Mouse (Mus musculus) hindbrain, embryonic 11.5 days (tissue): Measurements from ENCODE around the gene Tns3. TPM values are rescaled to one million over a fixed set of nuclear protein-coding genes. Genes with fewer than 3 reads are reported as not detected.
"Not testable (repeated sequence)": the region's sequence is repeated elsewhere in the genome, so short reads cannot be mapped to it uniquely, and the experiment has no call there.

Experiments used
- ATAC-seq: fragments of 200-750 bp; cut with Nextera tagmentation; 2 replicates; pipeline ENCODE4 v1.8.0; 2017; ENCODE audit warnings: mild to moderate bottlenecking, moderate TSS enrichment, moderate library complexity; ENCODE audit not compliant: low FRiP score
- DNase-seq: peaks from one replicate; pipeline ENCODE4 v3.0.0-alpha.2; 2015; ENCODE audit warnings: low spot score
- H3K27ac ChIP-seq: fragments of 300-500 bp; sonication (generic); 2 replicates; pipeline ENCODE4 v1.5.1; 2014; ENCODE audit warnings: mild to moderate bottlenecking, low read depth, low read length
- H3K27me3 ChIP-seq: fragments of 300-500 bp; sonication (generic); 2 replicates; pipeline ENCODE4 v1.6.1; 2014; ENCODE audit warnings: mild to moderate bottlenecking, low read length, moderate library complexity, mixed read lengths; ENCODE audit not compliant: control insufficient read depth, insufficient read depth
- H3K36me3 ChIP-seq: fragments of 300-500 bp; sonication (generic); 2 replicates; pipeline ENCODE4 v1.6.1; 2014; ENCODE audit warnings: mild to moderate bottlenecking, low read length, moderate library complexity, mixed read lengths; ENCODE audit not compliant: control insufficient read depth, insufficient read depth
- H3K4me1 ChIP-seq: fragments of 300-500 bp; sonication (generic); replicated peaks from 2 replicates; pipeline ENCODE4 v1.6.1; 2014; ENCODE audit warnings: low read length, mixed read lengths; ENCODE audit not compliant: control insufficient read depth, insufficient read depth
- H3K4me2 ChIP-seq: fragments of 300-500 bp; sonication (generic); replicated peaks from 2 replicates; pipeline ENCODE4 v1.6.1; 2014; ENCODE audit warnings: mild to moderate bottlenecking, low read depth, low read length
- H3K4me3 ChIP-seq: fragments of 300-500 bp; sonication (generic); 2 replicates; pipeline ENCODE4 v1.5.1; 2014; ENCODE audit warnings: low read depth, low read length
- H3K9ac ChIP-seq: fragments of 300-500 bp; sonication (generic); 2 replicates; pipeline ENCODE4 v1.6.1; 2014; ENCODE audit warnings: low read depth, low read length
- H3K9me3 ChIP-seq: fragments of 300-500 bp; sonication (generic); 2 replicates; pipeline ENCODE4 v1.6.1; 2016; ENCODE audit warnings: low read length; ENCODE audit not compliant: control insufficient read depth
- WGBS: fragments of 180-500 bp; shearing (Covaris S2); extraction: QIAGEN DNeasy Blood & Tissue Kit; methylation state at CpG from one replicate; pipeline ENCODE4 v1.1.7; 2014; 5-methylcytosine and 5-hydroxymethylcytosine counted together
- polyA plus RNA-seq: library from polyadenylated mRNA; unstranded; fragments of >200 nt; fragmentation: Nextera tagmentation; extraction: Ambion mirVana; gene quantifications from 2 replicates; pipeline ENCODE4 v1.2.1, GENCODE M21; 2014

Tns3 gene
- polyA plus RNA-seq, 1 experiment from 2014 or later: 9.5 TPM

GRCm38 (mm10) chr11:8624179-8624886, 40.0 kb downstream of the Tns3 start:
- Histone ChIP-seq H3K4me1 (no peaks in the 10 kb centered on the region), H3K9ac (peak overlapping the region; percentile 90), H3K36me3 (no peaks in the 10 kb centered on the region), H3K27me3 (peaks cover 3% of the 10 kb centered on the region; the same call in 1 of the 2 replicates), H3K9me3 (no peaks in the 10 kb centered on the region), H3K27ac (peak overlapping the region; percentile 30; the same call in 1 of the 2 replicates), H3K4me3 (peak overlapping the region; percentile 68), H3K4me2 (peak overlapping the region; percentile 100)
- peak; percentile 82 for ATAC-seq
- DNase-seq: peak; percentile 74
- under 1% methylated on average over 74 of the region's 74 CpGs for WGBS

- Histone ChIP-seq H3K27ac (0 out of 2 replicates have a peak overlapping the region, but pooled peaks have one; percentile 30), H3K4me3 (peak overlapping the region; percentile 68), H3K27me3 (peaks cover 3% of the 10 kb centered on the region; the same call in 1 of the 2 replicates), H3K9ac (peak overlapping the region; percentile 90), H3K4me1 (no peaks in the 10 kb centered on the region), H3K9me3 (no peaks in the 10 kb centered on the region), H3K4me2 (peak overlapping the region; percentile 100), H3K36me3 (no peaks in the 10 kb centered on the region)
- DNase-seq (no peak), ATAC-seq (peak; percentile 7; the same call in 1 of the 2 replicates)
- 6% methylated on average over 20 of the region's 20 CpGs for WGBS
Measured at GRCm38 (mm10) chr11:8623852-8624178, 40.5 kb downstream of the Tns3 start.

DNA sequence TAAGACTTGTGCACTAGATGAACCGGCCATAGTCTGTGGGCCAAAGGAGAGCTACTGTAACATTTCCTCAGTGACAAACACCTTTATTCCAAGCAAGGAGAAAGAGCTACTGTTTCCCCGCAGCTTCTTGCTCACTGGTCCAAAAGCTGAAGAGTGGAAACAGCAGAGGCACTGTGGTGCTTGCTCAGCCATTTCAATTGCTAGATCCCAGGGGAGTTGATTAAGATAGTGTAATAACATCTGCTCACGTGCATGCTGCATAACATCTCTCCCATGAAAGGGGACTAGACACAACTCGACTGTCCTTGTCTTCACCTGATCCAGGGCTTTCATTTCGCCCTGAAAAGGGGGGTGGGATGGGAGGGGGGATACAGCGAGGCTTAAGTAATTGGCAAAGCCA, 41.7 kb downstream of the Tns3 start:
- Histone ChIP-seq H3K27ac (no peak overlapping the region), H3K4me1 (no peaks in the 10 kb centered on the region), H3K27me3 (peaks cover 3% of the 10 kb centered on the region; the same call in 1 of the 2 replicates), H3K36me3 (no peaks in the 10 kb centered on the region), H3K4me2 (no peak overlapping the region; the same call in 1 of the 2 replicates), H3K4me3 (no peak overlapping the region), H3K9me3 (no peaks in the 10 kb centered on the region), H3K9ac (no peak overlapping the region)
- WGBS: 44% methylated on average over 6 of the region's 6 CpGs
- no peak for ATAC-seq
- peak; percentile 24 for DNase-seq

DNA sequence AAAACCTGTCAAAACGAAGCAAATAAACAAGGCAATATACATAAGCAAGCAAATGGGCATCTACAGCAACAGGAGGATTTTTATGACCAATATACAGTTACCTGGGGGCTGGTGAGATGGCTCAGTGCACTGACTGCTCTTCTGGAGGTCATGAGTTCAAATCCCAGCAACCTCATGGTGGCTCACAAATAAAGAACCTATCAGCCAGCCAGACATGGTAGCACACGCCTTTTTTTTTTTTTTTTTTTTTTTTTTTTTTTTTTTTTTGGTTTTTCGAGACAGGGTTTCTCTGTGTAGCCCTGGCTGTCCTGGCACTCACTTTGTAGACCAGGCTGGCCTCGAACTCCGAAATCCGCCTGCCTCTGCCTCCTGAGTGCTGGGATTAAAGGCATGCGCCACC, 45.2 kb downstream of the Tns3 start:
- H3K9ac ChIP-seq, H3K27ac ChIP-seq, H3K4me3 ChIP-seq, H3K9me3 ChIP-seq, H3K36me3 ChIP-seq, H3K27me3 ChIP-seq, H3K4me2 ChIP-seq, H3K4me1 ChIP-seq, DNase-seq, ATAC-seq: not testable (repeated sequence)
- WGBS: 94% methylated on average over 6 of the region's 7 CpGs

DNA sequence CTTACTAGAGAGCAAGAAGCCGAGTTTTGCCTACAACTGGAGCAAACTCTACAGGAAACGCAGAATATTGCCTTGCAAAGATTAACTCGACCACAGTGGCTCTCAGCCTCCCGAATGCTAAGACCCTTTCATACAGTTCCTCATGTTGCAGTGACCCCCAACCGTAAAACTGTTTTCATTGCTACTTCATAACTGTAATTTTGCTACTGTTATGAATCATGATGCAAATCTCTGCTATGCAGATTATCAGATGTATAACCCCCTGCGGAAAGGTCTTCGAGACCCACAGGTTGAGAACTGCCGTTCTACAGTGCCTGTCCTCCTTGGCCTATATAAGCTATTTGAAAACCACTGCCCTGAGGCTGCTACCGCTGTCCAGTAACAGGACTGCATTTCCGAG, 46.0 kb downstream of the Tns3 start:
- no peak overlapping the region for H3K27ac ChIP-seq
- DNase-seq (no peak), ATAC-seq (no peak)
- H3K4me1 ChIP-seq: no peaks in the 10 kb centered on the region
- H3K36me3 ChIP-seq: no peaks in the 10 kb centered on the region
- no peak overlapping the region for H3K4me3 ChIP-seq
- H3K4me2 ChIP-seq: no peak overlapping the region
- 83% methylated on average over 10 of the region's 10 CpGs for WGBS
- H3K9me3 ChIP-seq: no peaks in the 10 kb centered on the region
- no peak overlapping the region for H3K9ac ChIP-seq
- no peaks in the 10 kb centered on the region for H3K27me3 ChIP-seq

DNA sequence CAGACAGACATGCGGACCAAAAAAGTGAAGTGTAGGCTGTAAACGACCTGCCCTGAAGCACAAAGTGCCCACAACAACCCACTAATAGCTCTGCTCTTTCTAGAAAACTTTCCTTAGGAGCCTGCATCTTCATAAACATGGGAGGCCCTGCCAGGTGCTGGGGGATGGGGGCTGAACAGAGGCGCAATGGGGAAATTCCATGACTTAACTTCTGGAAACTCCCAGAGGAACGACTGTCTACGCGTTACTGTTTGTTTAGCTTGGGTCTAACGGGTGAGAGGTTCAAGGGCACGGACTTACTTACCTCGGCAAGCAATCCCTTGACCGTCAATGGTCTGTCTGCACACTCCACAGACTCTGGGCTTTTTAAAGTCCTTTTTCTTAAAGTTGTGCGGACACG, 48.9 kb downstream of the Tns3 start:
- Histone ChIP-seq H3K4me3 (no peak overlapping the region), H3K9ac (no peak overlapping the region), H3K36me3 (no peaks in the 10 kb centered on the region), H3K9me3 (no peaks in the 10 kb centered on the region), H3K27me3 (no peaks in the 10 kb centered on the region), H3K4me2 (no peak overlapping the region), H3K4me1 (no peaks in the 10 kb centered on the region), H3K27ac (no peak overlapping the region)
- no peak for ATAC-seq
- DNase-seq: no peak
- 73% methylated on average over 12 of the region's 12 CpGs for WGBS

GRCm38 (mm10) chr11:8610456-8610855, 53.9 kb downstream of the Tns3 start:
- Histone ChIP-seq H3K36me3 (no peaks in the 10 kb centered on the region), H3K4me3 (no peak overlapping the region), H3K9me3 (no peaks in the 10 kb centered on the region), H3K4me2 (no peak overlapping the region), H3K9ac (no peak overlapping the region), H3K4me1 (no peaks in the 10 kb centered on the region), H3K27ac (no peak overlapping the region), H3K27me3 (no peaks in the 10 kb centered on the region)
- WGBS: 88% methylated on average over 7 of the region's 7 CpGs
- DNase-seq (no peak), ATAC-seq (no peak)

GRCm38 (mm10) chr11:8609873-8610272, 54.5 kb downstream of the Tns3 start:
- no peaks in the 10 kb centered on the region for H3K27me3 ChIP-seq
- no peak overlapping the region for H3K4me3 ChIP-seq
- H3K4me2 ChIP-seq: no peak overlapping the region
- no peak overlapping the region for H3K27ac ChIP-seq
- WGBS: 88% methylated on average over 12 of the region's 12 CpGs
- no peaks in the 10 kb centered on the region for H3K36me3 ChIP-seq
- no peak overlapping the region for H3K9ac ChIP-seq
- H3K9me3 ChIP-seq: no peaks in the 10 kb centered on the region
- ATAC-seq (no peak), DNase-seq (no peak)
- no peaks in the 10 kb centered on the region for H3K4me1 ChIP-seq

DNA sequence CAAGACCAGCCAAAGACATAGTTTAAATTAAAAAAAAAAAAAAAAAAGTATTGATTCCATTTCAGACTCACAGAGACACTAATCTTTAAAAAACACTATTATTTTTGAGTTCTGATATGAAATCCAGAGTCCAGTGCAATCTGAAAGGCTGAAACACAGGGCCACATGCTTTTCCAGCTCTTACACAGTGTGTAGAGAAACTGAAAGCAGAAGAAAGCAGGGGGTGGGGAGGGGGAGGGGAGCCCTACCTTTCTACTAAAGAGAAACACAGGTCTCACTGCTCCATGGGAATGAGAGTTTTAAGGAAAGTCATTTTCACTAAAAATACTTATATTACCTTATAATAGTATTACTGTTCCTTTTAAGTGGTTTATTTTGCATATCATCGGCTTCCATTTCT, 57.2 kb downstream of the Tns3 start:
- H3K36me3 ChIP-seq: no peaks in the 10 kb centered on the region
- H3K4me3 ChIP-seq: no peak overlapping the region
- H3K4me2 ChIP-seq: no peak overlapping the region
- WGBS: 97% methylated on average over 1 of the region's 1 CpGs
- no peak overlapping the region for H3K27ac ChIP-seq
- H3K27me3 ChIP-seq: no peaks in the 10 kb centered on the region
- H3K9me3 ChIP-seq: no peaks in the 10 kb centered on the region
- H3K9ac ChIP-seq: no peak overlapping the region
- no peak for ATAC-seq
- no peak for DNase-seq
- H3K4me1 ChIP-seq: no peaks in the 10 kb centered on the region
